Comparison of ENCODE assay signal across 22 mouse cellular contexts in the genomic region with DNA sequence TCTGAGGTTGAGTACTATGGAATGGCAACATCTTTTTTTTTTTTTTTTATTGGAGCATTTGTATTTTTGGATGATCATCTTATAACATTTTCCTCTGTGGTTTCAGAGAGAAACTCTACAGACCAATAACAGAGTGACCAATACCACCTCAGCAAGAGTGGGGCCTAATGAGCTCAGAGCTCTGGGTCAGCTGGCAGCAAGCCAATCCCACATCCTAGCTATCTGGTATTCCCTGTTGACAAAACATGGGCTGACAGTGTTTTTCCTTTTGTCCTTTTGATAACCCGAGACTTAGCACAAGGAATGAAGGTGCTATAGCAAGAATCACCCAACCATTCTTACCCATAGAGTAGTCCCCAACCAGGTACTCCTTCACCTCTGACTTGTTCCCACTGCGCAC.
"Had no signal": no experiment of that assay in that cellular context is flagged by ENCODE, and none has a peak within 500 bp of the region (broad histone marks: within the 10 kb centered on the region; RNA-seq: fewer than 3 reads in every experiment).

No protein-coding gene starts in this region.

- H3K27ac ChIP-seq: heart, embryonic 10.5 days; hindbrain, embryonic 10.5 days; hindbrain, embryonic 12.5 days; hindbrain, embryonic 14.5 days; intestine, embryonic 15.5 days; kidney, postnatal 0 days; layer of hippocampus, adult 2 months; limb, embryonic 13.5 days; limb, embryonic 15.5 days; liver, embryonic 12.5 days; liver, embryonic 14.5 days had no signal

- H3K4me1 ChIP-seq: heart, embryonic 10.5 days; hindbrain, embryonic 10.5 days; hindbrain, embryonic 12.5 days; intestine, embryonic 15.5 days; limb, embryonic 13.5 days; limb, embryonic 15.5 days; liver, embryonic 12.5 days had no signal

- H3K36me3 ChIP-seq: heart, embryonic 10.5 days; heart, embryonic 12.5 days; hindbrain, embryonic 10.5 days; hindbrain, embryonic 12.5 days; intestine, embryonic 15.5 days; limb, embryonic 13.5 days; limb, embryonic 15.5 days; liver, embryonic 12.5 days had no signal

- H3K4me3 ChIP-seq: heart, embryonic 10.5 days; heart, embryonic 12.5 days; hindbrain, embryonic 10.5 days; hindbrain, embryonic 12.5 days; intestine, embryonic 15.5 days; layer of hippocampus, adult 2 months; limb, embryonic 13.5 days; limb, embryonic 15.5 days; liver, embryonic 12.5 days had no signal

- DNase-seq: gastrocnemius, postnatal 10 days; gastrocnemius, postnatal 25 days; heart, adult 18-20 months; heart, postnatal 10 days; heart, postnatal 4 days; kidney, adult 18-20 months; kidney, adult 8-10 months; kidney, postnatal 14 days; kidney, postnatal 36 days; left cerebral cortex, postnatal 4 days had no signal

- H3K9me3 ChIP-seq: heart, embryonic 10.5 days; heart, embryonic 12.5 days; hindbrain, embryonic 10.5 days; hindbrain, embryonic 12.5 days; intestine, embryonic 15.5 days; limb, embryonic 13.5 days; limb, embryonic 15.5 days; liver, embryonic 12.5 days had no signal

- H3K27me3 ChIP-seq: hindbrain, embryonic 12.5 days; intestine, embryonic 15.5 days; limb, embryonic 13.5 days; limb, embryonic 15.5 days; liver, embryonic 12.5 days had no signal
